Mouse (Mus musculus): ENCODE data around the gene Naa16.

- TF ChIP-seq CTCF (IDR thresholded peaks at IDR 0.05; ENCODE audit: low read depth, low read length) (no peak), POLR2A (IDR thresholded peaks at IDR 0.05; ENCODE audit: insufficient read depth, low read length) (no peak)
These were observed 77.0 kb downstream of the Naa16 start for GRCm38 (mm10) chr14:79313439-79314175.

Measured in ES-Bruce4 (cell line).